Mouse (Mus musculus) liver, embryonic 14.5 days (tissue): Measurements from ENCODE around the gene Kcnq1. TPM values are rescaled to one million over a fixed set of nuclear protein-coding genes. Genes with fewer than 3 reads are reported as not detected.

Experiments
- ATAC-seq: fragments of 200-750 bp; cut with Nextera tagmentation; 2 replicates; pipeline ENCODE4 v1.8.0; 2017; ENCODE audit warnings: moderate number of reproducible peaks, mild to moderate bottlenecking, moderate library complexity; ENCODE audit not compliant: insufficient read depth
- DNase-seq, 3 experiments: peaks; one replicate each; pipeline ENCODE4 v3.0.0-alpha.2; 2012 to 2013; ENCODE audit warnings: low read depth in 3 of 3, low spot score in 3 of 3
- H3K27ac ChIP-seq: fragments of 300-500 bp; sonication (generic); 2 replicates; pipeline ENCODE4 v1.5.1; 2014; ENCODE audit warnings: moderate library complexity, mild to moderate bottlenecking, control low read depth, inconsistent platforms
- H3K27me3 ChIP-seq: fragments of 300-500 bp; sonication (generic); 2 replicates; pipeline ENCODE4 v1.6.1; 2014; ENCODE audit warnings: mild to moderate bottlenecking, low read length, moderate library complexity; ENCODE audit not compliant: control insufficient read depth, insufficient read depth
- H3K36me3 ChIP-seq: fragments of 300-500 bp; sonication (generic); replicated peaks from 2 replicates; pipeline ENCODE4 v1.6.1; 2014; ENCODE audit warnings: low read depth; ENCODE audit not compliant: control insufficient read depth, insufficient read depth
- H3K4me1 ChIP-seq, 2 experiments: fragments of 200-500 bp in 1 of 2; fragments of 300-500 bp in 1 of 2; sonication (generic) in 1 of 2; replicated peaks; 2 replicates each; pipeline ENCODE4 v1.6.1; 2012 to 2014; ENCODE audit warnings: antibody characterized with exemption in 1 of 2, inconsistent platforms in 1 of 2, low read length in 1 of 2; ENCODE audit not compliant: control insufficient read depth in 2 of 2, insufficient read depth in 2 of 2
- H3K4me2 ChIP-seq: fragments of 300-500 bp; sonication (generic); 2 replicates; pipeline ENCODE4 v1.6.1; 2014; ENCODE audit warnings: low read depth, mild to moderate bottlenecking, control low read depth, moderate library complexity
- H3K4me3 ChIP-seq, 2 experiments: fragments of 200-500 bp in 1 of 2; fragments of 300-500 bp in 1 of 2; sonication (generic) in 1 of 2; 2 replicates each; pipeline ENCODE4 v1.5.1; 2012 to 2014; ENCODE audit warnings: low read depth in 2 of 2, low read length in 2 of 2, mild to moderate bottlenecking in 2 of 2, control low read depth in 1 of 2, inconsistent platforms in 1 of 2, moderate library complexity in 1 of 2; ENCODE audit not compliant: insufficient read depth in 1 of 2
- H3K9ac ChIP-seq: fragments of 300-500 bp; sonication (generic); replicated peaks from 2 replicates; pipeline ENCODE4 v1.6.1; 2014; ENCODE audit warnings: mild to moderate bottlenecking, control low read depth, moderate library complexity
- H3K9me3 ChIP-seq: fragments of 300-500 bp; sonication (generic); 2 replicates; pipeline ENCODE4 v1.6.1; 2016; ENCODE audit warnings: low read length, mixed read lengths; ENCODE audit not compliant: control insufficient read depth
- CTCF ChIP-seq: IDR thresholded peaks from 2 replicates; pipeline ENCODE4 v1.5.1; 2016; ENCODE audit warnings: antibody characterized with exemption, low read depth, control low read depth
- EP300 ChIP-seq: IDR thresholded peaks from 2 replicates; pipeline ENCODE4 v1.6.1; 2016; ENCODE audit warnings: antibody characterized with exemption, low read depth
- WGBS: fragments of 180-500 bp; shearing (Covaris S2); extraction: QIAGEN DNeasy Blood & Tissue Kit; methylation state at CpG from one replicate; pipeline ENCODE4 v1.1.7; 2014; ENCODE audit not compliant: insufficient replicate concordance; 5-methylcytosine and 5-hydroxymethylcytosine counted together
- polyA plus RNA-seq, 2 experiments: library from polyadenylated mRNA; depleted of rRNA in 1 of 2; stranded (reverse) in 1 of 2; unstranded in 1 of 2; fragments of >200 nt; fragmentation: Nextera tagmentation in 1 of 2; extraction: Ambion mirVana in 1 of 2; gene quantifications; 2 replicates each; pipeline versions ENCODE4 v1.2.1 to v1.2.3; 2012 to 2014

Gene Kcnq1
- polyA plus RNA-seq, 2 experiments, result 0.12 to 0.41 TPM

- no peak overlapping the region for H3K27ac ChIP-seq
- no peaks in the 10 kb centered on the region for H3K36me3 ChIP-seq
- H3K9me3 ChIP-seq, result no peaks in the 10 kb centered on the region; the same call in 1 of the 2 replicates
- no peak for ATAC-seq
- TF ChIP-seq EP300 (no peak), CTCF (peak; percentile 93)
- DNase-seq, result no peak
- 20% methylated on average over 14 of the region's 14 CpGs for WGBS
- H3K4me3 ChIP-seq, result no peak overlapping the region
- no peak overlapping the region for H3K4me2 ChIP-seq
- peaks cover 0 to 3% of the 10 kb centered on the region in 2 experiments; a peak in 1 of 4 replicates for H3K4me1 ChIP-seq
- no peak overlapping the region for H3K9ac ChIP-seq
- peaks cover 4% of the 10 kb centered on the region for H3K27me3 ChIP-seq
Observed at GRCm38 (mm10) chr7:143466099-143466677, 360.0 kb downstream of the Kcnq1 start.

DNA sequence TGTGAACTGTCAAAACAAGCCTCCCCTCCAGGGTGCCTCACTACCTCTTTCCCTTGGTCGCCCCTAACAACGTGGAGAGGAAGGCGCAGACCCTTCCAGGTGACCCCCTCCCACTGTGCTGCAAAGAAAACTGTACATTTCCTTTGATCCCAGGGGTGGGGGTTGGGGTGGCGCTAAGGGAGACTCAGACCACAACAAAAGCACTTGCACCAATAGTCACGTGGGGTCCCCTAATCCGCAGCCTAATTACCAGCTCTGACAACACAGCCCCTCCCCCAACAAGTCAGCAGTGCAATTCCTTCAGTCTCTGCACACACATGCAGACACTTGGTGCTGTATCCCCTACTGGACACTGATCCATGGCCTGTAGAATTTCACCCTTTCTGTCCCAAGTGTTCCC, 361.6 kb downstream of the Kcnq1 start:
- Histone ChIP-seq H3K4me3 (no peak overlapping the region), H3K36me3 (no peaks in the 10 kb centered on the region), H3K9me3 (no peaks in the 10 kb centered on the region), H3K4me1 (peaks cover 0 to 3% of the 10 kb centered on the region in 2 experiments; a peak in 1 of 4 replicates), H3K27me3 (peaks cover 4% of the 10 kb centered on the region), H3K4me2 (no peak overlapping the region), H3K9ac (no peak overlapping the region), H3K27ac (no peak overlapping the region)
- ATAC-seq (no peak), DNase-seq (no peak)
- no peak for TF ChIP-seq EP300
- no peak for TF ChIP-seq CTCF
- WGBS, result 28% methylated on average over 6 of the region's 6 CpGs

DNA sequence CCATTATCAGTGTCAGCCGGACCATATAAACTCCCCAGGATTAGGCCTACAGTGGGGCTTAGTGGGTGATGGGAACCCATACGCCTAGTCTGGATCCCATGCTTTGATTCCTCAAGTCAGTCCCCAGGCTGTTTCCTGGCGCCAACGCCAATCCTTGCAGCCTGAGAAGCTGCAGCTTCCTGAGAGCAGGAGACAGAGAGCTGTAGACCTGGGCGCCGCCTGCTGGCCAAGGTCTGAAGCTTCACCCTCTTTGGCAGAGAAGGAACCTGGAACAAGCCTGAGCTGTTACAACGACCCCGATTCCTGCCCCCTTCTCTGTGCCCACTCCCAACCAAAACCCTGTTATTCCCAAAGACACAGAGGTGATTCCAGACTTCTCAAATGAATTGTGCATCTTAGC, 363.8 kb downstream of the Kcnq1 start:
- Histone ChIP-seq H3K9me3 (no peaks in the 10 kb centered on the region), H3K4me1 (peaks cover 0 to 3% of the 10 kb centered on the region in 2 experiments; a peak in 1 of 4 replicates), H3K4me3 (no peak overlapping the region), H3K9ac (no peak overlapping the region), H3K4me2 (no peak overlapping the region), H3K36me3 (no peaks in the 10 kb centered on the region), H3K27me3 (peaks cover under 1% of the 10 kb centered on the region), H3K27ac (no peak overlapping the region)
- WGBS, result 9% methylated on average over 8 of the region's 8 CpGs
- TF ChIP-seq EP300 (no peak), CTCF (peak; percentile 91)
- DNase-seq (peak in 1 of 3 experiments; percentile 24), ATAC-seq (no peak)

DNA sequence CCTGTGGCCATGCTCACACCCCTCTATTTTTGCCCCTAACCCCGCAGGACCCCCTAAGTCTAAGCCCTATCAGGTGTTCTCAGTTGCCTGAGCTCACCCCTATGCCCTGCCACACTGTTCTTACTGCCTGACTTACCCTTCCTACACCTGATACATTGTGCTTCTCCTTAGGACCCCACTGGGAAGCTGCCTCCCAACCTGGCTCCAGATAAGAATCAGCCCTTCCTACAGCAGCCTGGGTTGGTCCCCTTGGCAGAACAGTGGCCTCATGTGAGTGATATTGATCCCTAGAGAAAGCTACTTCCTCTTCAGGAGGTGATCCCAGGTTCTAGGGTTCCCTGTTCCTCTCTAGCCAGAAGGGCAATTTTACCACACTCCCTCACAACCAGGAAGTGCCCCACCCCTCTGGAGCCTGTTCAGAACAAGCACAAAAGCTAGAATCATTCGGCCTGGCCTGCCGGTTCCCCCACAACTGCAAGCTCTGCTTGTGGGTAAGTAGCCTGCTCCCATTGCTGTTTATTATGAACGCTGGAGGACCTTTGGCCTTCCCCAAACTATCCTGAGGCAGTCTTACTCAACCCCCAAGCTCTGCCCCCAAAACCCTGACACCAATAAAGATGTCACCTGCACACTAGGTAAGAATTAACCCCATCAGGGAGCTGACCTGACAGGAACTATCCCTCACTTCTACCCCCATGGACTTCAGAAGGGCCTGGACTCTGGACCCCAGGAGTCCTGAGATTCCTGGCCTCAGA, 367.4 kb downstream of the Kcnq1 start, which contains the start of gene Slc22a18:
Slc22a18 (plus strand) TSS at position 390 of the 755 bp plus-strand sequence.
- Histone ChIP-seq H3K9me3 (no peaks in the 10 kb centered on the region), H3K4me1 (peaks cover 0 to 3% of the 10 kb centered on the region in 2 experiments; a peak in 1 of 4 replicates), H3K27me3 (no peaks in the 10 kb centered on the region), H3K9ac (no peak within 1 kb of the TSS), H3K4me2 (peak within 1 kb of the TSS; percentile 22), H3K36me3 (no peaks in the 10 kb centered on the region), H3K27ac (no peak within 1 kb of the TSS), H3K4me3 (peak within 1 kb of the TSS; percentile 6 to 31; a peak in 2 of 4 replicates)
- ATAC-seq (peak; percentile 14; the same call in 1 of the 2 replicates), DNase-seq (no peak)
- TF ChIP-seq CTCF (no peak), EP300 (no peak)
- 11% methylated on average over 4 of the region's 4 CpGs for WGBS

GRCm38 (mm10) chr7:143474811-143475210, 368.6 kb downstream of the Kcnq1 start:
- H3K27me3 ChIP-seq, result no peaks in the 10 kb centered on the region
- no peak for DNase-seq
- H3K27ac ChIP-seq, result no peak overlapping the region
- no peak overlapping the region for H3K4me3 ChIP-seq
- no peak overlapping the region for H3K9ac ChIP-seq
- H3K4me2 ChIP-seq, result no peak overlapping the region
- H3K9me3 ChIP-seq, result no peaks in the 10 kb centered on the region
- WGBS, result 22% methylated on average over 10 of the region's 10 CpGs
- TF ChIP-seq CTCF (no peak), EP300 (no peak)
- peak; percentile 22; the same call in 1 of the 2 replicates for ATAC-seq
- peaks cover 0 to 3% of the 10 kb centered on the region in 2 experiments; a peak in 1 of 4 replicates for H3K4me1 ChIP-seq
- no peaks in the 10 kb centered on the region for H3K36me3 ChIP-seq
